Mouse (Mus musculus): ENCODE measurements around the gene Foxp1. TPM values are rescaled to one million over a fixed set of nuclear protein-coding genes. Genes with fewer than 3 reads are reported as not detected.

Gene Foxp1
- polyA plus RNA-seq, 1 experiment from 2014 or later, result 77.5 TPM

- H3K4me2 ChIP-seq (replicated peaks), result no peak overlapping the region
- no peak overlapping the region for H3K27ac ChIP-seq (replicated peaks)
- ATAC-seq (ENCODE audit: insufficient number of reproducible peaks, low FRiP score, low TSS enrichment, low read depth), result no peak
- H3K9ac ChIP-seq, result no peak overlapping the region
- WGBS, result 59% methylated on average over 10 of the region's 10 CpGs
- H3K27me3 ChIP-seq, result no peaks in the 10 kb centered on the region
- H3K4me1 ChIP-seq, result no peaks in the 10 kb centered on the region
- H3K9me3 ChIP-seq (replicated peaks), result no peaks in the 10 kb centered on the region; the same call in 1 of the 2 replicates
- H3K4me3 ChIP-seq (replicated peaks), result no peak overlapping the region
- H3K36me3 ChIP-seq, result peaks cover 14% of the 10 kb centered on the region
Observed at GRCm38 (mm10) chr6:99079041-99079835, 443.3 kb downstream of the Foxp1 start.

- H3K9ac ChIP-seq, result no peak overlapping the region
- no peaks in the 10 kb centered on the region; the same call in 1 of the 2 replicates for H3K9me3 ChIP-seq (replicated peaks)
- ATAC-seq (ENCODE audit: insufficient number of reproducible peaks, low FRiP score, low TSS enrichment, low read depth), result no peak
- H3K4me1 ChIP-seq, result no peaks in the 10 kb centered on the region
- 85% methylated on average over 4 of the region's 4 CpGs for WGBS
- no peak overlapping the region for H3K27ac ChIP-seq (replicated peaks)
- no peaks in the 10 kb centered on the region for H3K27me3 ChIP-seq
- no peak overlapping the region for H3K4me2 ChIP-seq (replicated peaks)
- peaks cover 14% of the 10 kb centered on the region for H3K36me3 ChIP-seq
- no peak overlapping the region for H3K4me3 ChIP-seq (replicated peaks)
Observed at GRCm38 (mm10) chr6:99078089-99078488, 444.4 kb downstream of the Foxp1 start.

GRCm38 (mm10) chr6:99073303-99074271 is 448.9 kb downstream of the Foxp1 start:
- H3K4me2 ChIP-seq (replicated peaks), result no peak overlapping the region
- H3K27ac ChIP-seq (replicated peaks), result no peak overlapping the region
- no peaks in the 10 kb centered on the region for H3K4me1 ChIP-seq
- H3K4me3 ChIP-seq (replicated peaks), result no peak overlapping the region
- WGBS, result 92% methylated on average over 9 of the region's 9 CpGs
- peaks cover 14% of the 10 kb centered on the region for H3K36me3 ChIP-seq
- H3K9me3 ChIP-seq (replicated peaks), result no peaks in the 10 kb centered on the region; the same call in 1 of the 2 replicates
- no peak overlapping the region for H3K9ac ChIP-seq
- no peaks in the 10 kb centered on the region for H3K27me3 ChIP-seq
- ATAC-seq (ENCODE audit: insufficient number of reproducible peaks, low FRiP score, low TSS enrichment, low read depth), result no peak

- H3K36me3 ChIP-seq, result peaks cover 11% of the 10 kb centered on the region
- H3K4me3 ChIP-seq (replicated peaks), result no peak overlapping the region
- no peak overlapping the region for H3K27ac ChIP-seq (replicated peaks)
- peaks cover 12% of the 10 kb centered on the region for H3K4me1 ChIP-seq
- no peaks in the 10 kb centered on the region for H3K27me3 ChIP-seq
- 40% methylated on average over 5 of the region's 5 CpGs for WGBS
- no peak overlapping the region for H3K4me2 ChIP-seq (replicated peaks)
- ATAC-seq (ENCODE audit: insufficient number of reproducible peaks, low FRiP score, low TSS enrichment, low read depth), result no peak
- H3K9me3 ChIP-seq (replicated peaks), result no peaks in the 10 kb centered on the region; the same call in 1 of the 2 replicates
- H3K9ac ChIP-seq, result no peak overlapping the region
Observed at GRCm38 (mm10) chr6:99070710-99071109, 451.8 kb downstream of the Foxp1 start.

- no peak overlapping the region for H3K27ac ChIP-seq (replicated peaks)
- H3K9ac ChIP-seq, result no peak overlapping the region
- WGBS, result 100% methylated on average over 1 of the region's 1 CpGs
- ATAC-seq (ENCODE audit: insufficient number of reproducible peaks, low FRiP score, low TSS enrichment, low read depth), result no peak
- peaks cover under 1% of the 10 kb centered on the region; the same call in 1 of the 2 replicates for H3K36me3 ChIP-seq
- H3K9me3 ChIP-seq (replicated peaks), result no peaks in the 10 kb centered on the region
- no peaks in the 10 kb centered on the region for H3K27me3 ChIP-seq
- H3K4me3 ChIP-seq (replicated peaks), result no peak overlapping the region
- no peak overlapping the region for H3K4me2 ChIP-seq (replicated peaks)
- H3K4me1 ChIP-seq, result peaks cover 22% of the 10 kb centered on the region
Observed at GRCm38 (mm10) chr6:99069726-99070125, 452.8 kb downstream of the Foxp1 start.

GRCm38 (mm10) chr6:99065569-99066353 is 456.8 kb downstream of the Foxp1 start:
- H3K4me3 ChIP-seq (replicated peaks), result no peak overlapping the region
- 0 out of 2 replicates have a peak, but pooled peaks cover 3% of the 10 kb centered on the region for H3K27me3 ChIP-seq
- peaks cover 38% of the 10 kb centered on the region for H3K4me1 ChIP-seq
- ATAC-seq (ENCODE audit: insufficient number of reproducible peaks, low FRiP score, low TSS enrichment, low read depth), result no peak
- no peaks in the 10 kb centered on the region for H3K9me3 ChIP-seq (replicated peaks)
- H3K4me2 ChIP-seq (replicated peaks), result no peak overlapping the region
- H3K36me3 ChIP-seq, result no peaks in the 10 kb centered on the region
- 29% methylated on average over 9 of the region's 9 CpGs for WGBS
- H3K27ac ChIP-seq (replicated peaks), result no peak overlapping the region
- H3K9ac ChIP-seq, result no peak overlapping the region

- Histone ChIP-seq H3K9ac (no peak overlapping the region), H3K4me1 (peaks cover 38% of the 10 kb centered on the region), H3K27ac (replicated peaks) (peak overlapping the region; percentile 44; the same call in 1 of the 2 replicates), H3K27me3 (0 out of 2 replicates have a peak, but pooled peaks cover 3% of the 10 kb centered on the region), H3K4me2 (replicated peaks) (0 out of 2 replicates have a peak overlapping the region, but pooled peaks have one; percentile 12), H3K4me3 (replicated peaks) (no peak overlapping the region), H3K36me3 (no peaks in the 10 kb centered on the region), H3K9me3 (replicated peaks) (no peaks in the 10 kb centered on the region)
- 33% methylated on average over 10 of the region's 10 CpGs for WGBS
- ATAC-seq (ENCODE audit: insufficient number of reproducible peaks, low FRiP score, low TSS enrichment, low read depth), result peak; percentile 59; the same call in 1 of the 2 replicates
Observed at GRCm38 (mm10) chr6:99063982-99064484, 458.5 kb downstream of the Foxp1 start.

- H3K36me3 ChIP-seq, result no peaks in the 10 kb centered on the region
- peaks cover 38% of the 10 kb centered on the region for H3K4me1 ChIP-seq
- 74% methylated on average over 8 of the region's 8 CpGs for WGBS
- no peaks in the 10 kb centered on the region for H3K9me3 ChIP-seq (replicated peaks)
- no peak overlapping the region for H3K9ac ChIP-seq
- H3K27ac ChIP-seq (replicated peaks), result no peak overlapping the region
- no peak overlapping the region for H3K4me2 ChIP-seq (replicated peaks)
- H3K4me3 ChIP-seq (replicated peaks), result no peak overlapping the region
- ATAC-seq (ENCODE audit: insufficient number of reproducible peaks, low FRiP score, low TSS enrichment, low read depth), result no peak
- H3K27me3 ChIP-seq, result 0 out of 2 replicates have a peak, but pooled peaks cover 3% of the 10 kb centered on the region
Observed at GRCm38 (mm10) chr6:99062931-99063330, 459.6 kb downstream of the Foxp1 start.

GRCm38 (mm10) chr6:99058688-99059087 is 463.8 kb downstream of the Foxp1 start:
- no peaks in the 10 kb centered on the region for H3K36me3 ChIP-seq
- H3K4me3 ChIP-seq (replicated peaks), result no peak overlapping the region
- H3K9me3 ChIP-seq (replicated peaks), result no peaks in the 10 kb centered on the region
- 0 out of 2 replicates have a peak, but pooled peaks cover 6% of the 10 kb centered on the region for H3K27me3 ChIP-seq
- WGBS, result 51% methylated on average over 3 of the region's 3 CpGs
- no peak overlapping the region for H3K9ac ChIP-seq
- H3K4me1 ChIP-seq, result peaks cover 10% of the 10 kb centered on the region; the same call in 1 of the 2 replicates
- no peak overlapping the region for H3K4me2 ChIP-seq (replicated peaks)
- no peak overlapping the region for H3K27ac ChIP-seq (replicated peaks)
- ATAC-seq (ENCODE audit: insufficient number of reproducible peaks, low FRiP score, low TSS enrichment, low read depth), result no peak

GRCm38 (mm10) chr6:99057113-99057553 is 465.4 kb downstream of the Foxp1 start:
- Histone ChIP-seq H3K27me3 (0 out of 2 replicates have a peak, but pooled peaks cover 3% of the 10 kb centered on the region), H3K4me1 (no peaks in the 10 kb centered on the region), H3K36me3 (no peaks in the 10 kb centered on the region), H3K9ac (no peak overlapping the region), H3K4me2 (replicated peaks) (no peak overlapping the region), H3K27ac (replicated peaks) (no peak overlapping the region), H3K4me3 (replicated peaks) (no peak overlapping the region), H3K9me3 (replicated peaks) (no peaks in the 10 kb centered on the region)
- 83% methylated on average over 4 of the region's 4 CpGs for WGBS
- ATAC-seq (ENCODE audit: insufficient number of reproducible peaks, low FRiP score, low TSS enrichment, low read depth), result no peak
